8 mouse cellular contexts compared by ENCODE assay signal in genomic region chr4:136834815-136835620, GRCm38 (mm10). TPM values are rescaled to one million over a fixed set of nuclear protein-coding genes. Genes with fewer than 3 reads are reported as not detected.
A peak's percentile ranks its signal among the peaks of the same experiment; 100 is the strongest.
DNase-seq lines count a peak whose midpoint lies in the region; ATAC-seq and TF ChIP-seq lines count a peak whose summit lies in the region.

No protein-coding gene starts in this region.

- no peak for DNase-seq in heart, adult 8-10 months (ENCODE audit: low spot score)
- DNase-seq in forebrain, postnatal 0 days = peak; percentile 56
- DNase-seq in spleen, postnatal 14 days (ENCODE audit: low spot score in 2 of 2) = no peak

- H3K9ac ChIP-seq in heart, embryonic 16.5 days (ENCODE audit: low read length) = peak overlapping the region; percentile 75
- H3K9ac ChIP-seq in forebrain, postnatal 0 days = peak overlapping the region; percentile 87
- peak overlapping the region; percentile 56 for H3K9ac ChIP-seq in liver, embryonic 12.5 days
- H3K9ac ChIP-seq in stomach, embryonic 14.5 days (replicated peaks; ENCODE audit: low read depth, low read length) = peak overlapping the region; percentile 86

- TF ChIP-seq POLR2A in bone marrow macrophage, adult 2 months (IDR thresholded peaks at IDR 0.05; ENCODE audit: borderline replicate concordance, low read depth, low read length) = no peak

- peaks cover 29% of the 10 kb centered on the region for H3K79me2 ChIP-seq in C2C12 (ENCODE audit: control insufficient read depth, insufficient read depth)

- H3K4me3 ChIP-seq in heart, embryonic 16.5 days (ENCODE audit: low read length) = peak overlapping the region; percentile 75
- peak overlapping the region; percentile 50 for H3K4me3 ChIP-seq in C2C12 (ENCODE audit: insufficient read depth, poor library complexity, severe bottlenecking)
- peak overlapping the region; percentile 33 for H3K4me3 ChIP-seq in bone marrow macrophage, adult 2 months (ENCODE audit: insufficient read depth, low read length)
- H3K4me3 ChIP-seq in forebrain, postnatal 0 days (ENCODE audit: low read depth, low read length) = peak overlapping the region; percentile 87
- H3K4me3 ChIP-seq in liver, embryonic 12.5 days = peak overlapping the region; percentile 58
- H3K4me3 ChIP-seq in stomach, embryonic 14.5 days (ENCODE audit: low read depth, low read length) = peak overlapping the region; percentile 76

- peak overlapping the region; percentile 99 for H3K4me2 ChIP-seq in heart, embryonic 16.5 days (ENCODE audit: low read depth, low read length)
- H3K4me2 ChIP-seq in forebrain, postnatal 0 days (ENCODE audit: low read depth) = peak overlapping the region; percentile 89
- H3K4me2 ChIP-seq in liver, embryonic 12.5 days = peak overlapping the region; percentile 74
- H3K4me2 ChIP-seq in stomach, embryonic 14.5 days (replicated peaks; ENCODE audit: low read depth, low read length) = peak overlapping the region; percentile 97

- H3K4me1 ChIP-seq in heart, embryonic 16.5 days (ENCODE audit: control insufficient read depth, insufficient read depth, low read length) = peaks cover 12% of the 10 kb centered on the region
- H3K4me1 ChIP-seq in bone marrow macrophage, adult 2 months (ENCODE audit: control insufficient read depth, insufficient read depth, low read length) = no peaks in the 10 kb centered on the region
- H3K4me1 ChIP-seq in forebrain, postnatal 0 days (ENCODE audit: insufficient read depth) = peaks cover 19% of the 10 kb centered on the region
- peaks cover 23% of the 10 kb centered on the region for H3K4me1 ChIP-seq in liver, embryonic 12.5 days
- peaks cover 47% of the 10 kb centered on the region for H3K4me1 ChIP-seq in stomach, embryonic 14.5 days (ENCODE audit: control insufficient read depth, insufficient read depth, low read length)

- no peaks in the 10 kb centered on the region for H3K9me3 ChIP-seq in heart, embryonic 16.5 days (replicated peaks; ENCODE audit: control insufficient read depth, low read length)
- no peaks in the 10 kb centered on the region for H3K9me3 ChIP-seq in forebrain, postnatal 0 days (ENCODE audit: low read length)
- H3K9me3 ChIP-seq in liver, embryonic 12.5 days (replicated peaks) = no peaks in the 10 kb centered on the region
- H3K9me3 ChIP-seq in stomach, embryonic 14.5 days (ENCODE audit: control insufficient read depth, low read depth, low read length) = no peaks in the 10 kb centered on the region

- peaks cover 12% of the 10 kb centered on the region for H3K79me3 ChIP-seq in C2C12 (ENCODE audit: low read depth)

- under 1% methylated on average over 75 of the region's 76 CpGs for WGBS in heart, embryonic 16.5 days
- WGBS in forebrain, postnatal 0 days = 3% methylated on average over 69 of the region's 76 CpGs
- WGBS in liver, embryonic 12.5 days (ENCODE audit: insufficient replicate concordance) = 3% methylated on average over 75 of the region's 76 CpGs
- 2% methylated on average over 65 of the region's 76 CpGs for WGBS in stomach, embryonic 14.5 days

- no peak for TF ChIP-seq CTCF in C2C12 (IDR thresholded peaks at IDR 0.05; ENCODE audit: control insufficient read depth, insufficient read depth, insufficient read length)
- TF ChIP-seq CTCF in bone marrow macrophage, adult 2 months (IDR thresholded peaks at IDR 0.05; ENCODE audit: low read depth, low read length) = no peak
- TF ChIP-seq CTCF in forebrain, postnatal 0 days (IDR thresholded peaks at IDR 0.05; ENCODE audit: low read depth) = no peak

- no peaks in the 10 kb centered on the region for H3K36me3 ChIP-seq in heart, embryonic 16.5 days (ENCODE audit: control insufficient read depth, insufficient read depth)
- no peaks in the 10 kb centered on the region for H3K36me3 ChIP-seq in C2C12 (ENCODE audit: control insufficient read depth, insufficient read depth)
- H3K36me3 ChIP-seq in forebrain, postnatal 0 days (ENCODE audit: insufficient read depth) = no peaks in the 10 kb centered on the region
- no peaks in the 10 kb centered on the region for H3K36me3 ChIP-seq in liver, embryonic 12.5 days
- no peaks in the 10 kb centered on the region for H3K36me3 ChIP-seq in stomach, embryonic 14.5 days (ENCODE audit: control insufficient read depth, insufficient read depth, low read length)

- H3K27me3 ChIP-seq in heart, embryonic 16.5 days (ENCODE audit: control insufficient read depth, insufficient read depth, low read length) = peaks cover 74% of the 10 kb centered on the region
- no peaks in the 10 kb centered on the region for H3K27me3 ChIP-seq in C2C12 (ENCODE audit: control insufficient read depth, insufficient read depth, insufficient read length)
- H3K27me3 ChIP-seq in forebrain, postnatal 0 days (ENCODE audit: insufficient read depth, low read length) = no peaks in the 10 kb centered on the region
- H3K27me3 ChIP-seq in liver, embryonic 12.5 days (replicated peaks) = peaks cover 99% of the 10 kb centered on the region
- no peaks in the 10 kb centered on the region for H3K27me3 ChIP-seq in stomach, embryonic 14.5 days (ENCODE audit: control insufficient read depth, insufficient read depth, low read length)

- no peak overlapping the region for H3K27ac ChIP-seq in heart, embryonic 16.5 days (ENCODE audit: low read length)
- no peak overlapping the region for H3K27ac ChIP-seq in bone marrow macrophage, adult 2 months (ENCODE audit: insufficient read depth, low read depth, low read length)
- peak overlapping the region; percentile 95 for H3K27ac ChIP-seq in forebrain, postnatal 0 days (ENCODE audit: low read depth, low read length)
- H3K27ac ChIP-seq in liver, embryonic 12.5 days = no peak overlapping the region
- peak overlapping the region; percentile 92; the same call in 1 of the 2 replicates for H3K27ac ChIP-seq in stomach, embryonic 14.5 days (ENCODE audit: low read length)

- ATAC-seq in heart, embryonic 16.5 days (replicated peaks; ENCODE audit: extremely low read depth, insufficient read depth, low FRiP score) = 0 out of 2 replicates have a peak, but pooled peaks have one; percentile 7
- peak; percentile 44 for ATAC-seq in forebrain, postnatal 0 days
- ATAC-seq in liver, embryonic 12.5 days = no peak
- ATAC-seq in stomach, embryonic 14.5 days (ENCODE audit: insufficient number of reproducible peaks, insufficient read depth, low FRiP score, low read depth) = no peak

- H3ac ChIP-seq in C2C12 (ENCODE audit: control insufficient read depth, insufficient read length, low read depth) = peak overlapping the region; percentile 78

TF ChIP-seq in C2C12, 6 proteins besides CTCF, POLR2A, EP300 and RAD21:
- TF ChIP-seq CEBPB (IDR thresholded peaks at IDR 0.05; ENCODE audit: low read depth) (no peak), MYOG (IDR thresholded peaks at IDR 0.05; ENCODE audit: control insufficient read depth, extremely low read depth, insufficient read length) (no peak), FOSL1 (IDR thresholded peaks at IDR 0.05; ENCODE audit: insufficient read depth, low read length, poor library complexity, severe bottlenecking) (no peak), MAX (IDR thresholded peaks at IDR 0.05) (no peak), MYOD1 (IDR thresholded peaks at IDR 0.05; ENCODE audit: control insufficient read depth, insufficient read length, low read depth) (no peak), USF1 (IDR thresholded peaks at IDR 0.05; ENCODE audit: low read depth) (no peak)

RNA-seq across cellular contexts. Expression of gene Ephb2, which starts 0.8 kb away (rescaled TPM):
- 0.70 and 1.4 TPM in 2 replicates for polyA plus RNA-seq in heart, embryonic 16.5 days (2015; fragmentation: Nextera tagmentation; extraction: Ambion mirVana)
- total RNA-seq in heart, adult 8-10 months (2022) = under 1 TPM; 0.44 to 0.86 (median 0.45) TPM
- polyA plus RNA-seq in C2C12 (2012; fragmentation: generic; extraction: Trizol) = 16.8 TPM
- polyA plus RNA-seq in bone marrow macrophage, adult 2 months (2012; ENCODE audit: insufficient read depth, insufficient read length, missing spikeins) = not detected in 2 replicates
- 79.9 and 85.6 TPM in 2 replicates for total RNA-seq in forebrain, postnatal 0 days (2014; rRNA removed)
- polyA plus RNA-seq in forebrain, postnatal 0 days (2015; fragmentation: Nextera tagmentation; extraction: Ambion mirVana) = 9.2 and 10.8 TPM in 2 replicates
- polyA plus RNA-seq in liver, embryonic 12.5 days (2016; fragmentation: Nextera tagmentation; extraction: Ambion mirVana) = 1.4 and 1.7 TPM in 2 replicates
- 7.5 and 7.6 TPM in 2 replicates for polyA plus RNA-seq in stomach, embryonic 14.5 days (2014; fragmentation: Nextera tagmentation; extraction: Ambion mirVana)

RNA-seq across cellular contexts. Expression of gene C1qb, which starts 51.0 kb away (rescaled TPM):
- polyA plus RNA-seq in heart, embryonic 16.5 days (2015; fragmentation: Nextera tagmentation; extraction: Ambion mirVana) = 41.3 and 44.5 TPM in 2 replicates
- 10 to 100 TPM; 30.2 to 38.5 (median 31.2) TPM for total RNA-seq in heart, adult 8-10 months (2022)
- polyA plus RNA-seq in C2C12 (2012; fragmentation: generic; extraction: Trizol) = not detected
- 3,592 and 3,777 TPM in 2 replicates for polyA plus RNA-seq in bone marrow macrophage, adult 2 months (2012; ENCODE audit: insufficient read depth, insufficient read length, missing spikeins)
- 53.9 and 57.1 TPM in 2 replicates for total RNA-seq in forebrain, postnatal 0 days (2014; rRNA removed)
- polyA plus RNA-seq in forebrain, postnatal 0 days (2015; fragmentation: Nextera tagmentation; extraction: Ambion mirVana) = 67.4 and 78.2 TPM in 2 replicates
- 53.1 and 54.6 TPM in 2 replicates for polyA plus RNA-seq in liver, embryonic 12.5 days (2016; fragmentation: Nextera tagmentation; extraction: Ambion mirVana)
- 68.5 and 71.1 TPM in 2 replicates for polyA plus RNA-seq in stomach, embryonic 14.5 days (2014; fragmentation: Nextera tagmentation; extraction: Ambion mirVana)

RNA-seq across cellular contexts. Expression of gene C1qc, which starts 57.8 kb away (rescaled TPM):
- 20.7 and 21.0 TPM in 2 replicates for polyA plus RNA-seq in heart, embryonic 16.5 days (2015; fragmentation: Nextera tagmentation; extraction: Ambion mirVana)
- 10 to 100 TPM; 21.6 to 30.2 (median 24.9) TPM for total RNA-seq in heart, adult 8-10 months (2022)
- not detected for polyA plus RNA-seq in C2C12 (2012; fragmentation: generic; extraction: Trizol)
- 2,483 and 2,716 TPM in 2 replicates for polyA plus RNA-seq in bone marrow macrophage, adult 2 months (2012; ENCODE audit: insufficient read depth, insufficient read length, missing spikeins)
- 61.9 and 64.6 TPM in 2 replicates for total RNA-seq in forebrain, postnatal 0 days (2014; rRNA removed)
- 46.1 and 49.3 TPM in 2 replicates for polyA plus RNA-seq in forebrain, postnatal 0 days (2015; fragmentation: Nextera tagmentation; extraction: Ambion mirVana)
- polyA plus RNA-seq in liver, embryonic 12.5 days (2016; fragmentation: Nextera tagmentation; extraction: Ambion mirVana) = 32.7 and 33.5 TPM in 2 replicates
- 33.6 and 34.2 TPM in 2 replicates for polyA plus RNA-seq in stomach, embryonic 14.5 days (2014; fragmentation: Nextera tagmentation; extraction: Ambion mirVana)

Comparison
In these comparisons a context has a peak if more than half of its experiments do, and no peak if none do; other contexts are left out.
1. ATAC-seq: peak in heart, embryonic 16.5 days (single experiment) and forebrain, postnatal 0 days (single experiment); none in liver, embryonic 12.5 days (single experiment) and stomach, embryonic 14.5 days (single experiment).
2. H3K27ac ChIP-seq: peak in forebrain, postnatal 0 days (single experiment) and stomach, embryonic 14.5 days (single experiment); none in heart, embryonic 16.5 days (single experiment), bone marrow macrophage, adult 2 months (single experiment) and liver, embryonic 12.5 days (single experiment).
3. H3K4me3 ChIP-seq: peak in every context shown above with its lines; median percentile 87 in forebrain, postnatal 0 days; 76 in stomach, embryonic 14.5 days; 75 in heart, embryonic 16.5 days; 58 in liver, embryonic 12.5 days; 50 in C2C12; 33 in bone marrow macrophage, adult 2 months.
4. RNA of gene C1qb, which starts 51.0 kb away (polyA plus RNA-seq): 3,592 to 3,777 TPM in bone marrow macrophage, adult 2 months; 68.5 to 71.1 TPM in stomach, embryonic 14.5 days, 67.4 to 78.2 TPM in forebrain, postnatal 0 days, 53.1 to 54.6 TPM in liver, embryonic 12.5 days, 41.3 to 44.5 TPM in heart, embryonic 16.5 days and not detected in C2C12 (single experiment); every median in the first group is over 10 times any median in the second.
5. RNA of gene C1qc, which starts 57.8 kb away (polyA plus RNA-seq): 2,483 to 2,716 TPM in bone marrow macrophage, adult 2 months; 46.1 to 49.3 TPM in forebrain, postnatal 0 days, 33.6 to 34.2 TPM in stomach, embryonic 14.5 days, 32.7 to 33.5 TPM in liver, embryonic 12.5 days, 20.7 to 21.0 TPM in heart, embryonic 16.5 days and not detected in C2C12 (single experiment); every median in the first group is over 10 times any median in the second.
6. Peak in every context shown above with its lines, with median percentiles within 50 percentile points of each other: H3K4me2 ChIP-seq and H3K9ac ChIP-seq.